Mouse (Mus musculus) frontal cortex, postnatal 25 days (tissue): ENCODE data around the gene Mfsd6.
A peak's percentile ranks its signal among the peaks of the same experiment; 100 is the strongest.
"Not testable (repeated sequence)": the region's sequence is repeated elsewhere in the genome, so short reads cannot be mapped to it uniquely, and the experiment has no call there.

Experiments used
- DNase-seq, 2 experiments: peaks; one replicate each; pipeline ENCODE4 v3.0.0; 2022; ENCODE audit warnings: low spot score in 2 of 2

Mfsd6 gene

DNA sequence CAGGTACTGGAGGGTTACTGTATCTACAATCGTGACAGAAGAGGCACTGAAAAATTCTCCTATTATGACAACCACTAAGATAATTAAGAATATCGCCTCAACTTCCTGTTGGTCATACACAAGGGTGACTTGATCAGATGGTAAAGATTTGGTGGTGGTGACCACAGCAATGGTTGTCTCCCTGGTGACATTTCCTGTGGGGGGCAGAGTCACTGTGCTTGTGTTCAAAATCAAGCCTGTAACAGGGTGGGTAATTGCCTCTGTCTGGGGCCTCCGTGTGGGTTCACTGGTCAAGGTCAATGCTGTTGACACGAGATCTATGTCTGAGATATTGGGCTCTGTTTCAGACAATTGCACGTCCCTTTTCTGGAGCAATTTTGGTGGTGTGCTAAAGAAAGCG lies 18.5 kb downstream of the Mfsd6 start:
- DNase-seq = no peak

DNA sequence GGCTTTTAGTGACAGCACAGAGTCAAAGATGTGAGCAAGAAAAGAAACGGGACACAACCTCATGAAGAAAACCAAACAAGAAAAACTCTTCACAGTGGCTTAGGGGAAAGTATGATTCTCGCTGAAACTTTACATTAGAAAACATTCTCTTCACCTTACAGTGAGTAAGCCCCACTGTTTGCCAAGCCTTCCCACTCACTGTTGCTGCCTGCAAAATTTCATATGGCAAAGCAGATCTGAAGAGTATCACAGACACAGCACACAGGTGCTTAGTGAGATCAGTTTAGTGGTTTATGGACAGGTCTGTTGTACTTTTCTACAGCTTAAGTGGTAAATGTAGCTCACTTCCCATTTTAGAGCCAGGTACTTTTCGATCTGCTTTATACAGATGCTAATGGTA lies 20.2 kb downstream of the Mfsd6 start:
- DNase-seq = no peak

DNA sequence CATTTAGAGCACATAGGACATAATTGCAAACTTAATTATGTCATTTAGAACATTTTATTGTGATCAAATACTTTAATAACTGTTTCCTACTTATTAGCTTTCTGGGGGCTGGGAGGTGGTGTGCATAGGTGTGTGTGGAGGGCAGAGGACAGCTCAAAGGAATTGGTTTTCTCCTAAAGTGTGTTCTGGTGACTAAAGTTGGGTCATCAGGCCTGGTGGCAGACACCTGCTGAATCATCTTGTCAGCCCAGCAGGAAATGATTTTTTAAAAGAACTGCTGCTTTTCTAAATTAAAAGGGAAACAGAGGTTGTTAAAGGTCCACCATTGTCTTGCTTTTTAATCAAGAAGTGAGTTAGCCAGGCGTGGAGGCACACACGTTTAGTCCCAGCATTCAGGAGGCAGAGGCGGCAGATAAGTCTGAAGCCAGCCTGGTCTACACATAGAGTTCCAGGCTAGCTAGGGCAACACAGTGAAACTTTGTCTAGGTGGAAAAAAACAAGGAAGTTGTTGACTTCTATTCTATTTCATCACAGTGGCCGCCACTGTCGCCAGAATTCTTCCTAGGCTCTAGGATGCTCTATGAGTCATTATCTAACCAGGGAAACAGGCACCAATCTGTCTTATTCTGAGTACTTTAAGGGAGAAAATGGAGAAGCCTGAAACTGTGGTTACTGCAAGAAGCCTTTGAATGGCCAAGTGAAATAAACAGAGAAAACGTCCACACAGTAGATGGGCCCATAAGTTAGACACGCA lies 24.3 kb downstream of the Mfsd6 start:
- DNase-seq = no peak

DNA sequence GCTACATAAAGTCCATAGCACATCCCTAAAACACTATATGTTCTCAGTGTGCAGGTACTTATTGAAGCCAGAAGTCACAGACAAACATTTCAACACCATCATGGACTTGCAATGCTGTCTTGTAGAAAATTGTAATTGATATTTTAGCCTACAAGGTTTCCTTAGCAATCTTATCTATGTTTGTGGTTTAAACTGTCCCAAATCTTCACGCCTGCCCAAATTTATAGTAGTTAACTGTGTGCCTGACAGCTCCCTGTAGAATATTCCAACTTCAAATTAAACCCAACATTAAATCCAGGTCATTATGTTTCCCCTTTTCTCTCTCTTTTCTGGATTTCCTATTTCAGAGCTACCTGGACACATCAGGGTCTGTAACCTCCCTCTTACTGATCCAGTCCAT lies 25.3 kb downstream of the Mfsd6 start:
- no peak for DNase-seq

DNA sequence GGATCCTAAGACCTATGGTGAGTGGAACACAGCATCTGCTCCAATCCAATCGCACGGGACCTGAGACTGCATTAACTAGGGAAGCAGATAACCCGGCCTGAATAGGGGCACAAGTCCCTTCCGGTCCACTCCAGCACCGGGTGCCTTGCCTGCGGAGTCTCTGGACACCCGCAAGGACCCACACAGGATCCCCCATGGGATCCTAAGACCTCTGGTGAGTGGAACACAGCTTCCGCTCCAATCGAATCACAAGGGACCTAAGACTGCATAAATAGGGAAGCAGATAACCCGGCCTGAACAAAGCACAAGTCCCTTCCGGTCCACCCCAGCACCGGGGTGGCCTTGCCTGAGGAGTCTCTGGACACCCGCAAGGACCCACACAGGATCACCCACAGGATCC lies 32.8 kb downstream of the Mfsd6 start:
- not testable (repeated sequence) for DNase-seq

DNA sequence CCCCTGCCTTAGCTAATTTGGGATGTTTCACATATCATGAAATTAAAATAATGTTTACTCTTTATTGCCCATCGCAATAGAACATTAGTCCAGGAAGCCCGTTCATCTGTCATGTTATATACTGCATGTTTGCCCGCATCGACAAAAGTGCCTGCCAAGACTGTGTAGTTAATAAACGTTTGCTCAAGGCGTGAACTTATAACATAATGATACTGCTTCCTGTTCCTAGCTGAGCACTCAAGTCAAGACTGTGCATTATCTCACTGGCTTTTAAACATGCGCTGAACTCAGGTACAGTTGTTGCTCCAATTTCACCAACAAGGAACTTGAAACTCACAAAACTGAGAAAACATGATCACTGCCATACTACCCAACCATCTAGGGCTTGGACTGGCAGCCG lies 39.6 kb downstream of the Mfsd6 start:
- no peak for DNase-seq

DNA sequence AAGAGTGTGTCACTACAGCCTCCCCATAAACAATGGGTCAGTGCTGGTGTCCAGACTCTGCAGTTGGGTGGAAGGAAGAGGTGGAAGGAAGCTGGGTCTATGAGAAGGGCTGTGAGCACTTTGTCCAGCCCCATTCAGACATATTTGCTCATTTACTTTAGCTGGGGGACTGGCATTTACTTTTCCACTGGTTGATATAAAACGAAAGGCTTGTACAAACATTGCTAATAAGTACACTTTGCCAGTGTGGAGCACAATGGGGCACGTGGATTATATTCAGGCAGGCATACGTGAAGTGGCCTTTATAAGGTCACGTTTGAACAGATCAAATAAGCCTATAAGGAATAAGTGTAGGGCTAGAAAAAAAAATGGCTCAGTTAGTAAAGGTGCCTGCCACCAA lies 43.7 kb downstream of the Mfsd6 start:
- DNase-seq = no peak

DNA sequence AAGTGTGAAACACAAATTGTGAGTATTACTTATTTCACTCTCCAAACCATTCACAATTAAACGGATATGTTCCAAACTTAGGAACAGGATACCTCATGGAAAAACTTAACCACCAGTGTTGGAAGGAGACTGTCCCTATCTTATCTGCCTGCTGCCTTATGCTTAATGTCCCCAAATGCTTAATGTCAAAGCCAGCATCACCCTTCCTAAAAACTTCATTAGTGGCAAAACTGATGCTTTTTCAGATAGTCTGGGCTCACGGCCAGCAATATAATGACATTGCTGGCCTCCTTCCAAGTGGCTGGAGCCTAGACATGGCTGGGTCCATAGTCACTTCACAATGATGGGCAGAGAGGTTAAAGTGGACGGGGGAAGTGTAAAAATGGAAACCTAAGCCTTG lies 50.6 kb downstream of the Mfsd6 start:
- DNase-seq = no peak

DNA sequence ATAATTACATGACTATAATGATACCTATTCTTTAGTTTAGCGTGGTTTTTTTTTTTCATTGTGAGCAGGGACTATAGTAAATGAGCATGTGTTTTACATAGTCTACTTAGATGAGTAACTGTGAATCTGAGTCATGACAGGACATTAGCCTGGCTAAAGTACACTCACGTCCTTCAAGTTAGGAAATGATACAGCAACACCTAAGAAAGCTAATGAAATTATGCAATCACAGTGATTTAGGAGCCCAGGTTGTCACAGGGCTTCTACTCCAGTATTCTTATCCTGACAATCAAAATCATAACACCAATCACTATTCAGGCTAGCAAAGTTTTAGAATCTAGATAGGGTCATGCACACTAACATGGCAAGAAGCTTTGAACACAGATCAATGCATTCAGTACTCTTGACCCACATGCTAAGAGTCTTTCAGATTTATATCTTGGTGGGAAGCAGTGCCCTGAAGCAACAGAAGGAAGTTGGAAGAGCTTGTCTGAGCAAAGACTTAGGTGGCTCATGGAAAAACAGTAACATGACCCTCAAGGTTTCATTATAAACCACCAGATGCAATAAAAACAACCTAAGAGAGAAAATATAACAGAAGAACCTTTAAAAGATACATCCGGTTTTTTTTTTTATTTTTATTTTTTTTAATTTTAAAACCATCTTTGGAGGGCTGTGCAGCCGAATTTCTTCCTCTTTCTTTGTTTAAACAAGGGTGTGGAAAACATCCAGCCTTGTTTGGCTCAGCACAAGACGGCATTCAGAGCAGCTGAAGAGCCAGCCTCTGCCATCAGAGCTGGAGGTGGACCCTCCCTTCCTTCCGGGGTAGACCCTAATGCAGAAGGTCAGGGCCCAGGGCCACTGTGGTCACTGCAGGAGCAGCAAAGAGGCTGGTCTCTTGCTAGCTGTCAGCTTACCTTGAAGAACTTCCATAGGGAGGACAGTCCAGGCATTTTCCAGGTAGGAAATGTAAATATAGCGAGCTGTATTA lies 51.4 kb downstream of the Mfsd6 start:
- no peak for DNase-seq

DNA sequence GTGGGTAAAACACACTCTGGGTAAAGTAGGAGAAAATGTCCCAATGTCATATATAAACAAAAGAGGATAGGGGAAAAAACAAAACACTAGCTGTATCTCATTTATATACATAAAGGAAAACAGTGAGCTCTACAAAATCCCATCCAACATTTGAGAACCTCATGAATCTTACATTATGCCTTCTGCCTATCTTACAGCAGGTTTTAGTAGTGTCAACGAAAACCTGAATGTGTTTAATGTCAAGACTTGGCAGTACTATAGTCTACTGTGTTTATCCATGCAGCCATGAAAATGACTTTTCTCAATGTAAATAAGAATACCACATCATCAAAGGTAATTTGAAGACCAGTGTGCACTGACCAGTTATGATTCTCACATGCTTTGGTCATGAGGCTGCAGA lies 57.3 kb downstream of the Mfsd6 start:
- DNase-seq = no peak

DNA sequence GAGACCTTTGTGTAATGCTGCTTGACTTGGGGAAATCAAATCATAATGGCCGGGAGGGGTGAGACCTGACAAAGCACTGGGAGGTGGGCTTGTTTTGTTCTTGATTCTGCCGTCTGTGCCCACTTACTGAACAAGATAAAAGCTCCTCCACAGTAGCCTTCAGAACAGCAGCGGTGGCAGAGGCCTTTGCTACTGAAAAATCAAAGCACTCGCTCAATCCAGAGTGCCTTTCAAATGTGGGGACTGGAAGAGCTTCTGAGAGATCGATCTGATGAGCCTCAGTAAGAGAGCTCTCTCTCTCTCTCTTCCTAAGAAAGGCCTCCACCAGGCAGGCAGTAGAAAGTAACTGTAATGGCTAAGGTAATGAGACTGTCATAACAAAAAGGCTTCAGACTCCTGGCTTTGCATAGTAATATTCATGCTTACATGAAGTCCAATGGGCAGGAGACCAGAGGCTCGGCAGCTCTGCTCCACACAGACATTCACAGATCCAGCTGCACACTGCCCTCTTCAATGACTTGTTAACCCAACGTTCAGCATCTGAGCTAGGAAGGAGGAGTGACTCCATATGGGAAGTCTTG lies 58.4 kb downstream of the Mfsd6 start:
- DNase-seq = no peak

DNA sequence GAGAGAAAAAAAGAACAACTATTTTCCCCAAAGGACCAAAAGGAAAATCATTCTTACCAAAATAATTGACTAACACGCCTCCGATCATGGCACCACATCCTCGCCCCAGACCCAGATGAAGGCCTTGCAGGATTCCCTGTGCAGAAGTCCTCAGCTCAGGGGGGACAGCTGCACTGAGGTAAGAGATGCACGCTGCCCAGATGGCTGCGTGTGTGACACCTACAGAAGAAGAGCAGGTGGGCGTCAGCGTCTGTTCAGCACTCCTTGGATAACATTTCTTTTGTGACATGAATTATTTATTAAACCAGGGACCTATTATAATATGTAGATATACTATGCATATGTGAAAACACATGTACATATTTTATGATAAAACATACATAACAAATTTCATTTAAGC lies 64.0 kb downstream of the Mfsd6 start:
- no peak for DNase-seq

DNA sequence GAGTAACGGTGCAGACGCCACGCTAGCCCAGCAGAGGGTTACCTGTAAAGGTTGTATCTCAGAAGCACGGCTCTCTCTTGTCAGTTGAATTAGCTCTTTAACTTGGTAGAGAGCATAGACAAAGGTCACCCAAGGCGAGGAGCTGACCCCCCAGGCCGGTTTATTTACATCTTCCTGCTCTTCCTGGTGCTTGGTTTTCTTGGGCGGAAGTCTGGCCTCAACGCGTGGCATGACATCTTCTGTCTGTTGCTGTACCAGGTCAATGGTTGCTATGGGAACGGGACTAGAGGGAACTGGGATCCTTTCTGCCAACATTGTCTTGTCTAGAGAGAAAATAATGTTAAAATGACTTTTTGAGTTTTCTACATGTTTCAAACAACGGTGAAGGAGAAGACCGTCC lies 66.5 kb downstream of the Mfsd6 start:
- no peak for DNase-seq

DNA sequence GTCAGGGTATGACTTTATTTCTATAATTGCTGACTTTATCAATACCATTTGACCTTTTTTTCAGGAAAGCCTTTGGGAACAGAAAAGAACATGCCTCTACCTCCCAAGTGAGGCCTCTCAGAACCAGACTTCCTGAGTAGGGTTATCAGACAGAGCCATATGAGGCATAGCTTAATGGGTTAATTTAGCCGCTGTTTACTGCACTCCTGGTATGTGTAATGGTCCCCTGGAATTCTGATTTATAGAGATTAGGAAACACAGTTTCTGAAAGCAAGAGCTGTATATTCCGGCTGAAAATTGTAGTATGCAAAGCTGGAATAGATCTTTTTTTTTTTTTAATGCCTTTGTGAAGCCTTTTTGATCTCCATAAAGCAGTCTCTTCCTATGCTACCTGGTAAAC lies 67.0 kb downstream of the Mfsd6 start:
- no peak for DNase-seq

DNA sequence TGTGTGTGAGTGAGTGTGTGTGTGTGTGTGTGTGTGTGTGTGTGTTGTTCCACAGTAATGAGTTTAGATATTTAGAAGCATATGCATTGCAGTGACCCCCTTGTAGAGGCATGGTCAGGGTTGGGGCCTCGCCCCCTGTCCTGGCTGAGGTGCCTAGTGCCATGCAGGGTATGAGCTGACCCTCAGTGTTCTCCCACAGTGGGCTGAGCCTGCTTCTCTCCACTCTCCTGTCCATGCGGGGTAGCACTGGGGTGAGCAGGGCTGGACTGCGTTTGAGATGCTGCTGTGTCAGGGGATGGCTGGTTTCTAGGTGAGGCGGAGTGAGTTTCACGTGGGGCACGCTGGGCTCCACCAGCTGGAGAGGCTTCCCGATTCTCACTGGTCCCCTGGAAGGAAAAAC lies 69.1 kb downstream of the Mfsd6 start:
- no peak for DNase-seq

DNA sequence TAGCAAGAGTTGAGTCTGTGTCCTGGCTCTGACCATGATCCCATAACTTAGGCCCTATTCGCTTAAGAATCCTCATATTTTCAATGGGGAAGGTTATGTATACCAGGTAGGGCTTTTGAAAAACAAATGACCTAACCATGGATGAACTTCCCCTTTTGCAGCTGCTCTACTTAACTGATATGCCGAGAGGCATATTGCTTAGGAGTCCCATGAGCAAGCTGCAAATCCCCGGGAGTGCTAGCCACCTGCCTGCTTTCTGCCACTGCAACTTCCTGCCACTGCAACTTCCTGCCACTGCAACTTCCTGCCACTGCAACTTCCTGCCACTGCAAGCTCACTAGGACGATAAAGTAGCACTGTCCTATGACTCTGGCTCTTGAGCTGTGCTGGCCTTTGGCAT lies 72.1 kb downstream of the Mfsd6 start:
- no peak for DNase-seq

DNA sequence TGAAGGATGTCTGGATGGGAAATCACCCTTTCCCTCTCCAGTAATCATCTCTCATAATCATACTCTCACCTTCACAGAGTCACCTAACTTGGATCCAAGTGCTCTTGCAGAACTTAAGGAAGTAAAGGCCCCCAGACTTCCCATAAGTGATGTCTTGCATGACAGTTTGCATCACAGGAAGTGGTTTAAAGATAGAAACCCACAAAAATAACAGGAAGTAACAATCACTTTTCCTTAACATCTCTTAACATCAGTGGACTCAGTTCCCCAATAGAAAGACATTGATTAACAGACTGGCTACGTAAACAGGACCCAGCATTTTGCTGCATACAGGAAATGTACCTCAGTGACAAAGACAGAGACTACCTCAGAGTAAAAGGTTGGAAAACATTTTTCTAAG lies 73.9 kb downstream of the Mfsd6 start:
- DNase-seq = no peak

DNA sequence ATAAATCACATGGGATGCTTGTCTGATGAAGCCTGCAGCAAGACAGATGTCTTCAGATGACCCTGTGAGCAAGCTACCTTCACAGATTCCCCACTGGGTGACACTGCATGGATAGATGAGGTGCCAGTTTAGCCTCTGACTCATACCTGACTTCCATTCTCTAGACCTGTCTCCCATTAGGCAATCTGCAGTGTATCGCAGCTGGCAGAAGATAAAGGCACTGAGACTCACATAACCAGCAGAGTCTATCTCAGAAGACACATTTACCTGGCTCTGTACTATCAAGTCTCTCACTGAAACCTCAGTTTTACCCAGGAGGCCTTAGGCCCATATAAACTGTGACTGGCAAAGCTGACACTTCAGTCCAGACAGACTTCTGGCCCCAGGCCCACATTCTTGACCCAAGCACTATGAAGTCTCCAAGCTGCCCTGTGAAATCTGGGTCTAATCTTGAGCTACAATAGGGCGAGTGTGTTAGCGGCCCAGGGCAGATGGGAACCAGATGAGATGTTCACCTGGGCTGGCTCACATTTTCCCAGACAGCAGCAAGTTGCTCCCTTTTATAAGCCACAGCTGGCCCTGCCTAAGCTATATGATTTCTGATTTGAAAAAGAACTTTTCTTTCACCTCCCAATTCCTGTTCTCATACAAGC lies 74.5 kb downstream of the Mfsd6 start:
- DNase-seq = no peak

DNA sequence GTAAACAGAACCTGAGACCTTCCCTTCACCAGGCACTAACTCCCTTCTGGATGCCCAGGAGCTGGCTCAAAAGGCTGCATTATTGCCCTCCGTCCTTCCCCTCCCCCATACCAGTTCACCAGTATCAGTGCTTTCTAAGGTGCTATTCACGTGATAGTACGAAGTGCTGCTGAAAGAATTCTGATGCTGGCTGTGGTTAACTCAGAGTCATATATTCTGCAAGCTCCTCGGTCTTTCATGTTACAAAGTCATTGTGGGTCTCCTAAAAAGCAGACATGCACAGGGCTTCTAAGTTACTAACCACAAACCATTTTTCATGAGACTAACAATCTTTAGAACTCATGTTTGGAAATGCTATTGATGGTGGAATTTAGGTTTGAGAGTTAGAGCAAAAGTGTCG lies 77.2 kb downstream of the Mfsd6 start:
- DNase-seq = no peak

DNA sequence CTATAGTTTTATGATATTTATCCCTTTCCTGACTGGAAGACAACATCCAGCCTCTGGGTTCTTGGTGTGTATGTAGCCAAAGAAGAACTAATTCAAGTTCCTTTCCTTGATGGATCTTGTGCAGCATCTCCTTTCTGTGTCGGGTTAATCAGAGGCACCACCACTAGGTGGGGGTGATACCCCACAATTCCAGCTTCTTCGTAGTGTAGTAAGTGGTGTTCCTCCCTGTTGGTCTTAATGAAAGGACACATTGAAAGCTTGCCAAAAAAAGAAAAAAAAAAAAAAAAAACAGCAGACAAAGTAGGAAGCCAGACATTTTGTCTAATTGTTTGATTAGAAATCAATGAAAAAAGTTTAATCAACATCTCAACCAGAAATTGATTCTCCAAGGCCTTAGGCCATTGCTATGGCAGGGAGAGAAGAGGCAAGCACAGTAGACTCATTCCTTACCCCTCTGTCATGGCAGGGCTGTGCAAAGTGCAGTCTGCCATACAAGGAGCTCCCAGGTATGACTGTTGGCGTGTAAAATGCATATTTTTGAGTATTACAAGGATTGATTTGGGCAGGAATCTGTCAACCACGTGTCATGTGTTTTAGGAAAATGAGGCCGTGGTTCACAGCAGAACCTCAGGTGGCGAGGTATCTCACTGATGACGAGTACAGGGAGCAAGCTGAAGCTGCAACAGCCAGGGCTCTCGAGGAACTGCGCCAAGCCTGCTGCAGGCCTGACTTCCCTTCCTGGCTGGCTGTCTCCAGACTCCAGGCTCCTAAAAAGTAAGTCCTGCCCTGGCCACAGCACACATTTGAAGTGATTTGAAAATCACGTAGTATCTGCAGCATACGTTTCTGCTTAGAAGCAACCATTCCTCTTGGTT lies 78.9 kb downstream of the Mfsd6 start:
- peak; percentile 65 to 73 for DNase-seq

DNA sequence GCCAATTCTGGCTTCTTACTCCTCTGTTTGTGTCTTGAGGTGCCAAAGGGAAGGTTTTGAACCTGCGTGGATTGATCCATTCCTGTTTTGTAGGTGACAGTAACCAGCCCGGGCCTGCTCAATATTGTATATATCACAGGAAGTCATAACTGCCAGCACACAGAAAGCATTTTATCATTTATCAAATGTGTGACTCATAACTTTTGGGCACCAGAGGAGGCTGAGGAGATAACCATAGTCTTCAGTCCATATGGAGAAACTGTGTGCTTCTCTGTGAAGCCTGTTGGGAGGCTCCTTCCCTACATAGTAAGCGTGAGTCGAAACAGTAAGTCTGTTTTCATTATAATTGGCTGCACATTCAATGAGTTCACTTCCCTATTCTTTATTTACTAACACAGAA lies 86.5 kb downstream of the Mfsd6 start:
- DNase-seq = no peak
